Comparison of ENCODE assay signal across 11 mouse cellular contexts in genomic region chr2:163207315-163207714, GRCm38 (mm10). TPM values are rescaled to one million over a fixed set of nuclear protein-coding genes. Genes with fewer than 3 reads are reported as not detected.
A peak's percentile ranks its signal among the peaks of the same experiment; 100 is the strongest.
DNase-seq lines count a peak whose midpoint lies in the region; ATAC-seq and TF ChIP-seq lines count a peak whose summit lies in the region.
"Had no signal": no experiment of that assay in that cellular context is flagged by ENCODE, and none has a peak within 500 bp of the region (broad histone marks: within the 10 kb centered on the region; RNA-seq: fewer than 3 reads in every experiment).

No protein-coding gene starts in this region.

- H3K4me3 ChIP-seq in left cerebral cortex, adult 2 months: no peak overlapping the region
- no peak overlapping the region for H3K4me3 ChIP-seq in E14TG2a.4 (replicated peaks; ENCODE audit: low read length)
- H3K4me3 ChIP-seq: embryonic facial prominence, embryonic 12.5 days had no signal

- intact Hi-C loops in left cerebral cortex, adult 2 months (cut with DNase I): loop anchor here (5.0 kb wide), 1 partner anchor 100 kb away; no protein-coding TSS in a partner anchor

- peak; percentile 42 for TF ChIP-seq CTCF in left cerebral cortex, adult 2 months (IDR thresholded peaks at IDR 0.05)
- peak; percentile 90 for TF ChIP-seq CTCF in E14TG2a.4 (conservative IDR thresholded peaks at IDR 0.05; ENCODE audit: low read length)

- DNase-seq in CD4-positive, CD25-positive, alpha-beta regulatory T cell, adult 2 months (ENCODE audit: low read depth, low spot score): peak; percentile 56
- no peak for DNase-seq in left cerebral cortex, adult 2 months (ENCODE audit: extremely low spot score in 1 of 2, low spot score in 2 of 2)
- no peak for DNase-seq in left cerebral cortex, adult 11 months (ENCODE audit: low spot score)
- DNase-seq in lung, postnatal 36 days: peak; percentile 18
- DNase-seq in adrenal gland, postnatal 14 days: no peak
- DNase-seq in heart, adult 8-10 months (ENCODE audit: low spot score): no peak
- DNase-seq: adrenal gland, postnatal 25 days had no signal

- no peak overlapping the region for H3K27ac ChIP-seq in left cerebral cortex, adult 2 months
- H3K27ac ChIP-seq: embryonic facial prominence, embryonic 12.5 days had no signal

- H3K4me1 ChIP-seq in E14TG2a.4 (replicated peaks; ENCODE audit: low read depth, low read length): peaks cover 24% of the 10 kb centered on the region

- ATAC-seq in CD4-positive, CD25-positive, alpha-beta regulatory T cell, adult 4 months: no peak

- no peaks in the 10 kb centered on the region for H3K36me3 ChIP-seq in E14TG2a.4 (ENCODE audit: insufficient read depth, low read length)
- H3K36me3 ChIP-seq: embryonic facial prominence, embryonic 12.5 days had no signal

- no peaks in the 10 kb centered on the region for H3K9me3 ChIP-seq in E14TG2a.4 (ENCODE audit: low read length)

- peaks cover 48% of the 10 kb centered on the region for H3K27me3 ChIP-seq in E14TG2a.4 (ENCODE audit: insufficient read depth, low read length)

RNA-seq across cellular contexts. Expression of gene Tox2, which starts 4.4 kb away (rescaled TPM):
- 1 to 10 TPM; 6.4 to 6.5 TPM for polyA plus RNA-seq in CD4-positive, CD25-positive, alpha-beta regulatory T cell, adult 4 months (2017; shearing (Covaris generic))
- 10 to 100 TPM; 27.8 to 28.4 TPM for total RNA-seq in left cerebral cortex, adult 2 months (2021)
- 5.0 and 9.4 TPM in 2 replicates for total RNA-seq in adrenal gland, postnatal 14 days (2021)
- 1 to 10 TPM in 2 of 4 experiments, under 1 TPM in 2; 0.66 to 2.7 (median 1.0) TPM for total RNA-seq in heart, adult 8-10 months (2022)
- total RNA-seq: hematopoietic stem cell, adult 5-6 weeks had no signal

Comparison
In these comparisons a context has a peak if more than half of its experiments do, and no peak if none do; other contexts are left out.
1. DNase-seq: peak in CD4-positive, CD25-positive, alpha-beta regulatory T cell, adult 2 months (single experiment) and lung, postnatal 36 days (single experiment); none in left cerebral cortex, adult 2 months (0 of 2), left cerebral cortex, adult 11 months (single experiment), adrenal gland, postnatal 14 days (single experiment) and heart, adult 8-10 months (single experiment).